Mouse (Mus musculus): ENCODE results near the gene Tenm2. TPM values are rescaled to one million over a fixed set of nuclear protein-coding genes. Genes with fewer than 3 reads are reported as not detected.

The Tenm2 gene
- polyA plus RNA-seq, 1 experiment, result 0.32 TPM

DNA sequence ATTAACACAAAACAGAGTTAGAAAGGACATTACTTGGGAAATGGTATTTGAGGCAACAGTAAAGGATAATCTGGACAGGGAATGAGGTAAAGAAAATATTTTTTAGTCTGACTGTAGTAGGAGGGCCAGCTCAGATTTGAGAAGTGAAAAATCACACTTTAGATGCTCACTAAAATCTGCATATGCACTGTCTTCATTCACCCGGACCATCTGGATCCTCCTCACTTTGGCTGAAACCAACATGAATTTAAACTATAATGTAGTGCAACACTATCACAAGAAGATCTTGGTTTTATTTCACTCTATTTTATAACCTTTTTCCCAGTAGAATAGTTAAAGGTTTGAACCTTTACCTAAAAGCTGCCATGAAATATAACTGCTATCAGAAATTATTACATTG, 326.7 kb downstream of the Tenm2 start:
- TF ChIP-seq POLR2A (IDR thresholded peaks at IDR 0.05; ENCODE audit: control insufficient read depth, low read depth, low read length) (no peak), CTCF (IDR thresholded peaks at IDR 0.05; ENCODE audit: control insufficient read depth, insufficient read depth, insufficient replicate concordance, low read depth, low read length) (no peak)
- H3K4me1 ChIP-seq (ENCODE audit: control insufficient read depth, insufficient read depth, low read length), result no peaks in the 10 kb centered on the region
- no peak overlapping the region for H3K4me3 ChIP-seq (ENCODE audit: control insufficient read depth, low read depth, low read length)
- H3K27ac ChIP-seq (ENCODE audit: control insufficient read depth, insufficient read depth, low read depth, low read length), result no peak overlapping the region
- no peaks in the 10 kb centered on the region for H3K27me3 ChIP-seq (ENCODE audit: control insufficient read depth, insufficient read depth, low read length)
- H3K36me3 ChIP-seq (ENCODE audit: control insufficient read depth, insufficient read depth, low read length), result no peaks in the 10 kb centered on the region

DNA sequence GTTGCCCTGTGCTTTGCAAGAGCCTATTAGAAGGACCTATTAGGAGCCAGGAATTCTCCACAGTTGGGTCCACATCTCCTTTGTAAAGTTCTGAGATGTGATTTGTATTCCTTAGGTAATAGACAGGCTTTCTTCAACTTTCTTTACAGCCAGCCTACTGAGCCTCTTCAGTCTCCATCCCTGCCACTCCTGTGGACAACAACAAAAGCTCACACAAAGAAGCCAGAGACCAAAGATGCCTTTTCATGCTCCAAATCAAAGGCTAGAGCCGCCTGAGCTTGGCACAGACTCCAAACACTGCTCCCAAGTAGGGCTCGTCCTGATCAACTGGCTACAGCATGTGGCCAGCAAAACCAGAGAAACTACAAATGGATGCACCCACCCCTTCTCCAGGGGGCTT, 333.5 kb downstream of the Tenm2 start:
- Histone ChIP-seq H3K27ac (ENCODE audit: control insufficient read depth, insufficient read depth, low read depth, low read length) (no peak overlapping the region), H3K27me3 (ENCODE audit: control insufficient read depth, insufficient read depth, low read length) (no peaks in the 10 kb centered on the region), H3K36me3 (ENCODE audit: control insufficient read depth, insufficient read depth, low read length) (no peaks in the 10 kb centered on the region), H3K4me3 (ENCODE audit: control insufficient read depth, low read depth, low read length) (no peak overlapping the region), H3K4me1 (ENCODE audit: control insufficient read depth, insufficient read depth, low read length) (no peaks in the 10 kb centered on the region)
- TF ChIP-seq POLR2A (IDR thresholded peaks at IDR 0.05; ENCODE audit: control insufficient read depth, low read depth, low read length) (no peak), CTCF (IDR thresholded peaks at IDR 0.05; ENCODE audit: control insufficient read depth, insufficient read depth, insufficient replicate concordance, low read depth, low read length) (no peak)

DNA sequence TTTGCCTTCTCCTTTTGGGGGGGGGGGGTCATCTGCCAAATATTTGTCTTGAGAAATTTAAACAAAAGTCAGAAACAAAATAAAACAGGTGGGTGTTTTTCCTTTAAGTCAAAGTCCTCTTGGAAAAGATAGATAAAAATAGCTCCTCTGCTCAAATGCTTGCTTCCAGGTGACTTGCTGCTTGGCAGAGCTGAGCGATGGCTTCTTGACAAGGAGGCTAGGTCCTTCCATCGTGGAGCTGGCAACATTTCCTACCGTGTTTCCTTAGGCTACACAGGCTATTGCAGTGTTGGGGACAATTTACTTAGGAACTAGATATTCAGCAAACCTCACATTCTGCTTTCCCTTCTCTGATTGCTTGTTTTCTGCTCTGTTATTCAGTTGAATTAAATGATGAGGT, 342.7 kb downstream of the Tenm2 start:
- Histone ChIP-seq H3K27ac (ENCODE audit: control insufficient read depth, insufficient read depth, low read depth, low read length) (no peak overlapping the region), H3K27me3 (ENCODE audit: control insufficient read depth, insufficient read depth, low read length) (no peaks in the 10 kb centered on the region), H3K36me3 (ENCODE audit: control insufficient read depth, insufficient read depth, low read length) (no peaks in the 10 kb centered on the region), H3K4me3 (ENCODE audit: control insufficient read depth, low read depth, low read length) (no peak overlapping the region), H3K4me1 (ENCODE audit: control insufficient read depth, insufficient read depth, low read length) (no peaks in the 10 kb centered on the region)
- TF ChIP-seq POLR2A (IDR thresholded peaks at IDR 0.05; ENCODE audit: control insufficient read depth, low read depth, low read length), result no peak
- TF ChIP-seq CTCF (IDR thresholded peaks at IDR 0.05; ENCODE audit: control insufficient read depth, insufficient read depth, insufficient replicate concordance, low read depth, low read length), result no peak

DNA sequence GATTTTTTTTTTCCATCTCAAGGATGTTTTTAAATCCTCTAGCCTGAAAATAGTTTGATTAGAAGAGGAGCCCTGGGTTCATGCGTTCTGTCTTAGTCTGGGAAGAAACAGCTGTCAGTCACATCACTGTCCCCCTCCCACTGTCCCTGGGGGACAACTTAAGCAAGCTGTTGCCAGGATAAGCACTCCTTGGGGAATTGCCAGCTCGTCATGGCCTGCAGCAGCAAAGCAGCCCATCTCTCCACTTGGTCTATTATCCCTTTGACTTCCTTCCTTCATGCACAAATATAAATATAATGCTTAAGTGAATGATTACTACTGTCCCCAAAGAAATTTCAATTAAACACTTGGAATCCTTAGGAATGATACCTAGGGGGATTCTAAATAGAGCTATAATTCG, 344.7 kb downstream of the Tenm2 start:
- H3K27ac ChIP-seq (ENCODE audit: control insufficient read depth, insufficient read depth, low read depth, low read length), result no peak overlapping the region
- H3K4me3 ChIP-seq (ENCODE audit: control insufficient read depth, low read depth, low read length), result no peak overlapping the region
- H3K27me3 ChIP-seq (ENCODE audit: control insufficient read depth, insufficient read depth, low read length), result no peaks in the 10 kb centered on the region
- no peaks in the 10 kb centered on the region for H3K36me3 ChIP-seq (ENCODE audit: control insufficient read depth, insufficient read depth, low read length)
- no peaks in the 10 kb centered on the region for H3K4me1 ChIP-seq (ENCODE audit: control insufficient read depth, insufficient read depth, low read length)
- TF ChIP-seq CTCF (IDR thresholded peaks at IDR 0.05; ENCODE audit: control insufficient read depth, insufficient read depth, insufficient replicate concordance, low read depth, low read length) (no peak), POLR2A (IDR thresholded peaks at IDR 0.05; ENCODE audit: control insufficient read depth, low read depth, low read length) (no peak)

DNA sequence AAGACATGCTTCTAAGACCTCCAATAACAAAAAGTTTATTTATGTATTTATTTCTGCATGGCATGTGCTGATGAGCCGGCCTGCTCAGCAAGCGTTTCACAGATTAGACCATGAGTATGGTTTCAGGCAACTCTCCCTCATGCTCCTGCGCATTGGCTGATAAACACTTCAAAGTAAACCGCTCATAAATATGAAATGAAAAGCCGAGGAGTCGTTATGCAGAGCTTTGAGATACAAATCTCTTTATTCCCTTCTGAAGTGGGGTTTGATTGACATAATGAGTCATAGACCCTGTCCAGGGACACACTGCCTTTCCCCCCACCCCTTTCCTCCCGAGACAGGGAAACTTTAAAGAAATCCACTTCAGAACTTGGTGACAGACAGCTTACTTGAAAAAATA, 348.3 kb downstream of the Tenm2 start:
- no peaks in the 10 kb centered on the region for H3K27me3 ChIP-seq (ENCODE audit: control insufficient read depth, insufficient read depth, low read length)
- H3K4me1 ChIP-seq (ENCODE audit: control insufficient read depth, insufficient read depth, low read length), result no peaks in the 10 kb centered on the region
- no peak overlapping the region for H3K4me3 ChIP-seq (ENCODE audit: control insufficient read depth, low read depth, low read length)
- H3K36me3 ChIP-seq (ENCODE audit: control insufficient read depth, insufficient read depth, low read length), result no peaks in the 10 kb centered on the region
- no peak overlapping the region for H3K27ac ChIP-seq (ENCODE audit: control insufficient read depth, insufficient read depth, low read depth, low read length)
- TF ChIP-seq POLR2A (IDR thresholded peaks at IDR 0.05; ENCODE audit: control insufficient read depth, low read depth, low read length) (no peak), CTCF (IDR thresholded peaks at IDR 0.05; ENCODE audit: control insufficient read depth, insufficient read depth, insufficient replicate concordance, low read depth, low read length) (no peak)

DNA sequence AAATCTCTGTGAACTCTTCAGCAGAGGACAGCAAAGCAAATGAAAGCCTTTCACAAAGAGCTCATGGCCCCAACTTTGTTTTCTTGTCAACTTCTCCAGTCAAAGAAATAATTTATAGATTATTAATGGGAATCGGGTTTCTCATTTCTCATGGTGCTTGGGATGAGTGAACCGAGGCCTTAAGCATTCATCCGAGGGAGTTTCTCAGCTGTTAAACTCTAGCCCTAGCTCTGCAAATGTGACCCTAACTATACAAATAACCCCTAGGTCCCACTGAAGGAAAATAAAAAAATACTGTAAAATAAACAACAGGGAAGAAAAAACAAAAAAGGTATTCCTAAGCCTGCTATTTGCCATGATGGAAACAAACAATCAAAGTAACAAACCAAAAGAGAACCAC, 349.6 kb downstream of the Tenm2 start:
- no peak for TF ChIP-seq POLR2A (IDR thresholded peaks at IDR 0.05; ENCODE audit: control insufficient read depth, low read depth, low read length)
- TF ChIP-seq CTCF (IDR thresholded peaks at IDR 0.05; ENCODE audit: control insufficient read depth, insufficient read depth, insufficient replicate concordance, low read depth, low read length), result no peak
- no peaks in the 10 kb centered on the region for H3K27me3 ChIP-seq (ENCODE audit: control insufficient read depth, insufficient read depth, low read length)
- no peaks in the 10 kb centered on the region for H3K4me1 ChIP-seq (ENCODE audit: control insufficient read depth, insufficient read depth, low read length)
- no peak overlapping the region for H3K27ac ChIP-seq (ENCODE audit: control insufficient read depth, insufficient read depth, low read depth, low read length)
- no peak overlapping the region for H3K4me3 ChIP-seq (ENCODE audit: control insufficient read depth, low read depth, low read length)
- H3K36me3 ChIP-seq (ENCODE audit: control insufficient read depth, insufficient read depth, low read length), result no peaks in the 10 kb centered on the region

DNA sequence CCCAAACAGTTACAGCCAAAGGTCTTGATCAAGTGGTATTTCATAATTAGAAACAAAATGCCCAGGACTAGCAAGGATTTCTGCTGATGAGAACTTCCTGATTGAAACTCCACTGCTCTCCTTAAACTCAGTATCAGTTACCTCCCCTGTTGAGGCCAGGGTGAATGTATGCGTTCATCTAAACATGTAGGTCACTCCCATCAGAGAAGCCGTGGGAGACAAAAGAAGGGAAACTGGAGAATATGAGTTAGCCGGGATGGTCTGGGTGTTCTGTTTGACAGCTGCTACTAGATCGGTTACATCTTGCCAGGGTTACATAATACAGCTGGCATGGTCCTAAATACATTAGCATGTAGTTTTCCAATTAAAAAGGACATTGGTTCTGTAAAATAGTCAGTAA, 362.8 kb downstream of the Tenm2 start:
- Histone ChIP-seq H3K4me3 (ENCODE audit: control insufficient read depth, low read depth, low read length) (no peak overlapping the region), H3K27me3 (ENCODE audit: control insufficient read depth, insufficient read depth, low read length) (no peaks in the 10 kb centered on the region), H3K27ac (ENCODE audit: control insufficient read depth, insufficient read depth, low read depth, low read length) (no peak overlapping the region), H3K4me1 (ENCODE audit: control insufficient read depth, insufficient read depth, low read length) (no peaks in the 10 kb centered on the region), H3K36me3 (ENCODE audit: control insufficient read depth, insufficient read depth, low read length) (no peaks in the 10 kb centered on the region)
- TF ChIP-seq POLR2A (IDR thresholded peaks at IDR 0.05; ENCODE audit: control insufficient read depth, low read depth, low read length), result no peak
- TF ChIP-seq CTCF (IDR thresholded peaks at IDR 0.05; ENCODE audit: control insufficient read depth, insufficient read depth, insufficient replicate concordance, low read depth, low read length), result no peak

DNA sequence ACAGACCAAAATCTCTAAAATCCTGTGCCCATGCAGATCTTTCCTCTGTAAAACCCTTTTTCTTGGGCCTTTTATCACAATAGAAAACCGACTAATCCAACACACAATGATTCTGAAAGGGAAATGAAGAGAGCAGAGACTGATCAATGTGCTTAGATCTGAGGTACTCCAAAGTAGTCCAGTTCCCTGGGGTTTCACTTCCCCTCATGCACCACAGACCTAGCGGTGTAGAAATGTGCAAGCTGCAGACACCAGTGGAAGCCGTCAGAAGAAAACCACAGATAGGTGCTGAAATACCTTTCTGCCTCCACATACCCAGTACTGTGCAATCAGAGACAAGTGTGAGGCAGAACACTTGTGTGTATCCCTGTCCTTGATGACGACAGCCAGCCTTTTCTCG, 365.2 kb downstream of the Tenm2 start:
- Histone ChIP-seq H3K36me3 (ENCODE audit: control insufficient read depth, insufficient read depth, low read length) (no peaks in the 10 kb centered on the region), H3K27ac (ENCODE audit: control insufficient read depth, insufficient read depth, low read depth, low read length) (no peak overlapping the region), H3K4me1 (ENCODE audit: control insufficient read depth, insufficient read depth, low read length) (no peaks in the 10 kb centered on the region), H3K4me3 (ENCODE audit: control insufficient read depth, low read depth, low read length) (no peak overlapping the region), H3K27me3 (ENCODE audit: control insufficient read depth, insufficient read depth, low read length) (no peaks in the 10 kb centered on the region)
- TF ChIP-seq CTCF (IDR thresholded peaks at IDR 0.05; ENCODE audit: control insufficient read depth, insufficient read depth, insufficient replicate concordance, low read depth, low read length) (no peak), POLR2A (IDR thresholded peaks at IDR 0.05; ENCODE audit: control insufficient read depth, low read depth, low read length) (no peak)

Data from testis, adult 2 months (tissue).